Mouse (Mus musculus): ENCODE results near the gene Stmn3. TPM values are rescaled to one million over a fixed set of nuclear protein-coding genes. Genes with fewer than 3 reads are reported as not detected.

The Stmn3 gene
- 6.0 and 7.6 TPM in 2 replicates for polyA plus RNA-seq (2012; rRNA removed)

DNA sequence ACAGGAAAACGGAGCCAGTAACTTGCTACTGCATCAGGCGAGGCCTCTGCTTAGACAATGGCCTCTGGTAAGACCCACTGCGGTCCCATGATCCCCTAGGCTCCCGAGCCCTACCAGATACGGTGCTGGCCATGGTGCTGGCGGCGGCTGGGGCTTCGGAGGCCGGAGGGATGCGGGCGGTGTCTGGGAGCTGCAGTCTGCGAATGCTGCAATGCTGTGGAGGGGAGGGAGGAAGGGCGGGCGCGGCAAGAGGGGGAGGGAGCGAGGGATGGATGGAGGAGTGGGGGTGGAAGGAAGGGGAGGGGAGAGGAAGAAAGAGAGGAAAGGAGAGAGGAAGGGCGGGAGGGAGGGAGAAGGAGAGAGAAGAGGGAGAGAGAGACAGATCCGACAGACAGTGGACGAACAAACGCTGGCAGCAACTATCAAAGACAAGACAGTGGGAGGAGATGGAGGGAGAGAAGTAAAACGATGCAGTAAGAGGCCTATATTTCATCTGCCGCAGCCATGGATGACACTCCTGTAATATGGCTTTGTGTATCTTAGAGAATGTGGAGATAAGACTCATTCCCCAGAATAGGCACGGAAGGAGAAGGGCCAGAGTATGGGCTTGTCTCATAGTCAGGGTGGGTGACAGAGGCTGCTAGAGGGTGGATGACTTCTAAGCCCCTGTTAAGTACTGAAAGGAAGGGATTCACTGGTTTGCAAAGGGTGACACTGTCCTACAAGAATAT, at the start of gene Stmn3:
Gene Stmn3, minus strand, starts transcription at position 421 of the 731 bp plus-strand sequence.

DNA sequence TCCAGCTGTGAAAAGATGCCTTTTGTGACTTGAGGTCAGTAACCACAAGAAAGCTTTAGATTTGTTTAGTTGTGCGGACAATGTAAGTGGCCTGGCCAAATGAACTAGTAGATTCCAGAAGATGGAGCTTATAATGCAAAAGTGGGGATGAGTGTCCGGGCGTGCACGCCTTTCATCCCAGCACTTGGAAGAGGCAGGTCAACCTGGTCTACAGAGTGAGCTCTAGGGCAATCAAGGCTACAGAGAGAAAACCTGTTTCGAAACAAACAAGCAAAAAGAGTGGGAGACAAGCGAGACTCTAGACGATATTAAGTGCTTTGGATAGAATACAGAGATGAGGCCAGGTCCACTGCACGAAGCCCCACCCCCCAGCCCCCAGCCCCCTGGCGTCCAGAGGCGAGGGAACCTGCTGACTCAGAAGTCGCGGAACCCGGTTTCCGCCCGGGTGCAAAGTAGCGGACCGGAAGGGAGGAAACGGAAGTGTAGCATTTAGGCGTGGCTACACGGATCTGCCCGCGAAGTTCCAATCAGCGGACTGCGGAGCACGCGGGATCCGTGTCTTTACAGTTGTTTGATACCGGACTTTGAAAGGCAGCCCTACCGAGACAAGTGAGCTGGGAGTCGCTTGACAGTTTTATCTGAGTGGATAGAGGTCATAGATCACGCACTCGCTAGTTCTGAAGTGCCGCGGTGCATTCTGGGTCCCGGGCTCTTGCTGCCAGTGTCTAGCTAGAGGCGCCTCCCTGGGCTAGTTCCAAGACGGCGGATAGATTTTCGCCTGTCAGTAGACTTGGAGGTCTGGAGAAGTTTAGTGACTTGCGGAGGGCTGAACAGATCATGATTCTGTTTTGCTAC, 5.2 kb upstream of the Stmn3 start, which contains the start of gene Rtel1:
Gene Rtel1, plus strand, starts transcription at position 492 of the 855 bp plus-strand sequence.

DNA sequence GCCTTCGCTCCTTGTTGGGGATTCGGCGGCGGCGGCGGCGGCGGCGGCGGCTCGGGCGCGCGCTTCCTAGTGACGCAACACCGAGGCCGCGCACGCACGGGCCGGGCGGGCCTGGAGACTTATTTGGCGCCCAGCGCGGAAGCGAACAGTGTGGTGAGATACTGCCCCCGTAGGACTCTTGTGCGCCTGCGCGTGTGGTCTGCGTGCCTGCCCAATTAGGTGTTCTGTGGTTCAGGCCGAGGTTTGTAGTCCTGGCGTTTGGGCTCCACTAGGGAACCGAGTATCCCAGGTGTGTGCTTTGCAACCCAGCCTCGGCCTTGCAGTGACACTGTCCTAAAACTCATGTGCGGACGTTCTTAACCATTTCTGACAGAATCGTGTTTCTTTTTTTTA, 26.3 kb downstream of the Stmn3 start, which contains the start of gene Gmeb2:
Gene Gmeb2, minus strand, starts transcription at position 78 of the 393 bp plus-strand sequence.

Other genes starting within 250 kb of the Stmn3 start
- 1.1 and 1.4 TPM in 2 replicates for gene Kcnq2, start 179.2 kb downstream of the Stmn3 start, polyA plus RNA-seq (2012; rRNA removed)
- gene Eef1a2, start 157.5 kb downstream of the Stmn3 start, polyA plus RNA-seq (2012; rRNA removed), result 8.8 and 9.5 TPM in 2 replicates
- gene Ppdpf, start 127.3 kb downstream of the Stmn3 start, polyA plus RNA-seq (2012; rRNA removed), result 223 and 266 TPM in 2 replicates
- gene Ptk6, start 111.7 kb downstream of the Stmn3 start, polyA plus RNA-seq (2012; rRNA removed), result 4.5 and 7.2 TPM in 2 replicates
- 1.2 and 1.5 TPM in 2 replicates for gene Srms, start 101.3 kb downstream of the Stmn3 start, polyA plus RNA-seq (2012; rRNA removed)
- gene Fndc11, start 94.5 kb downstream of the Stmn3 start, polyA plus RNA-seq (2012; rRNA removed), result 0.35 and 0.61 TPM in 2 replicates
- gene Helz2, start 72.5 kb downstream of the Stmn3 start, polyA plus RNA-seq (2012; rRNA removed), result 45.2 and 46.9 TPM in 2 replicates
- 32.6 and 34.0 TPM in 2 replicates for gene Gmeb2, start 26.5 kb downstream of the Stmn3 start, polyA plus RNA-seq (2012; rRNA removed)
- gene Rtel1, start 5.2 kb upstream of the Stmn3 start, polyA plus RNA-seq (2012; rRNA removed), result 23.9 and 29.0 TPM in 2 replicates
- gene Zgpat, start 50.4 kb upstream of the Stmn3 start, polyA plus RNA-seq (2012; rRNA removed), result 32.6 and 36.8 TPM in 2 replicates
- gene Arfrp1, start 50.9 kb upstream of the Stmn3 start, polyA plus RNA-seq (2012; rRNA removed), result 25.9 and 30.4 TPM in 2 replicates
- 94.1 and 102 TPM in 2 replicates for gene Lime1, start 65.6 kb upstream of the Stmn3 start, polyA plus RNA-seq (2012; rRNA removed)
- gene Zbtb46, start 144.9 kb upstream of the Stmn3 start, polyA plus RNA-seq (2012; rRNA removed), result 2.0 TPM in 2 replicates
- gene Abhd16b, start 178.7 kb upstream of the Stmn3 start, polyA plus RNA-seq (2012; rRNA removed), result not detected in 2 replicates
- 31.4 and 40.7 TPM in 2 replicates for gene Tpd52l2, start 182.6 kb upstream of the Stmn3 start, polyA plus RNA-seq (2012; rRNA removed)
- 51.9 and 64.1 TPM in 2 replicates for gene Dnajc5, start 206.0 kb upstream of the Stmn3 start, polyA plus RNA-seq (2012; rRNA removed)

All from colon, adult 2 months (tissue).